Mouse (Mus musculus) liver, postnatal 0 days (tissue): ENCODE results near the gene Cd81.
A peak's percentile ranks its signal among the peaks of the same experiment; 100 is the strongest.

Source experiments
- CTCF ChIP-seq: sonication (generic); IDR thresholded peaks from 2 replicates; pipeline ENCODE4 v1.5.1; 2016; ENCODE audit warnings: antibody characterized with exemption, low read depth
- EP300 ChIP-seq: IDR thresholded peaks from 2 replicates; pipeline ENCODE4 v1.6.1; 2016; ENCODE audit warnings: antibody characterized with exemption, low read depth, mild to moderate bottlenecking

- no peak for TF ChIP-seq CTCF
- TF ChIP-seq EP300, result peak; percentile 83
These were observed 16.5 kb downstream of the Cd81 start, which contains the start of gene Tssc4 for GRCm38 (mm10) chr7:143068882-143069591.
